In genomic region chr6:45059556-45060471, GRCm38 (mm10) we compare ENCODE assay signal across 7 mouse cellular contexts. TPM values are rescaled to one million over a fixed set of nuclear protein-coding genes. Genes with fewer than 3 reads are reported as not detected.
DNase-seq lines count a peak whose midpoint lies in the region; ATAC-seq and TF ChIP-seq lines count a peak whose summit lies in the region.

No protein-coding gene starts in this region.

- TF ChIP-seq CTCF in thymus, adult 2 months (IDR thresholded peaks at IDR 0.05; ENCODE audit: borderline replicate concordance, control insufficient read depth, extremely low read depth, insufficient read depth, low read length, poor library complexity), result no peak

- no peaks in the 10 kb centered on the region for H3K36me3 ChIP-seq in forebrain, embryonic 16.5 days (ENCODE audit: control insufficient read depth, insufficient read depth)
- H3K36me3 ChIP-seq in neural tube, embryonic 13.5 days, result no peaks in the 10 kb centered on the region
- no peaks in the 10 kb centered on the region for H3K36me3 ChIP-seq in thymus, adult 2 months (ENCODE audit: control insufficient read depth, insufficient read depth, low read length)

- H3K9ac ChIP-seq in forebrain, embryonic 16.5 days (replicated peaks; ENCODE audit: low read depth, low read length), result peak overlapping the region; percentile 76
- peak overlapping the region; percentile 78 for H3K9ac ChIP-seq in neural tube, embryonic 13.5 days

- WGBS in forebrain, embryonic 16.5 days, result 1% methylated on average over 36 of the region's 37 CpGs
- WGBS in neural tube, embryonic 13.5 days, result under 1% methylated on average over 36 of the region's 37 CpGs
- 10% methylated on average over 37 of the region's 37 CpGs for WGBS in thymus, adult 2 months

- peak; percentile 60 for DNase-seq in ZHBTc4 (ENCODE audit: low read depth, low spot score)
- peak; percentile 76 to 81 for DNase-seq in cerebellum, adult 18-20 months
- DNase-seq in left cerebral cortex, adult 11 months (ENCODE audit: low spot score), result peak; percentile 59
- DNase-seq in thymus, adult 2 months, result no peak
- no peak for DNase-seq in lung, postnatal 10 days

- H3K27me3 ChIP-seq in forebrain, embryonic 16.5 days (replicated peaks; ENCODE audit: control insufficient read depth, insufficient read depth, low read length), result no peaks in the 10 kb centered on the region
- no peaks in the 10 kb centered on the region for H3K27me3 ChIP-seq in neural tube, embryonic 13.5 days
- no peaks in the 10 kb centered on the region for H3K27me3 ChIP-seq in thymus, adult 2 months (ENCODE audit: control insufficient read depth, insufficient read depth, low read length)

- peak; percentile 95 for ATAC-seq in forebrain, embryonic 16.5 days
- peak; percentile 95 for ATAC-seq in neural tube, embryonic 13.5 days (ENCODE audit: low read depth)

- peak overlapping the region; percentile 67 for H3K4me3 ChIP-seq in forebrain, embryonic 16.5 days (replicated peaks; ENCODE audit: low read length)
- H3K4me3 ChIP-seq in neural tube, embryonic 13.5 days, result peak overlapping the region; percentile 55
- no peak overlapping the region for H3K4me3 ChIP-seq in thymus, adult 2 months (ENCODE audit: control insufficient read depth, insufficient read depth, low read length)

- TF ChIP-seq POLR2A in thymus, adult 2 months (IDR thresholded peaks at IDR 0.05; ENCODE audit: control insufficient read depth, extremely low read depth, insufficient read depth, low read length, poor library complexity), result no peak

- no peaks in the 10 kb centered on the region for H3K9me3 ChIP-seq in forebrain, embryonic 16.5 days (ENCODE audit: control insufficient read depth, low read length)
- no peaks in the 10 kb centered on the region for H3K9me3 ChIP-seq in neural tube, embryonic 13.5 days

- peak overlapping the region; percentile 69; the same call in 1 of the 2 replicates for H3K27ac ChIP-seq in forebrain, embryonic 16.5 days (ENCODE audit: low read length)
- H3K27ac ChIP-seq in neural tube, embryonic 13.5 days (replicated peaks), result peak overlapping the region; percentile 89
- H3K27ac ChIP-seq in thymus, adult 2 months (ENCODE audit: control insufficient read depth, insufficient read depth, low read length), result no peak overlapping the region

- peak overlapping the region; percentile 76 for H3K4me2 ChIP-seq in forebrain, embryonic 16.5 days (ENCODE audit: low read length)
- H3K4me2 ChIP-seq in neural tube, embryonic 13.5 days, result peak overlapping the region; percentile 62

- H3K4me1 ChIP-seq in forebrain, embryonic 16.5 days (replicated peaks; ENCODE audit: control insufficient read depth, insufficient read depth, low read length), result peaks cover 3% of the 10 kb centered on the region; the same call in 1 of the 2 replicates
- H3K4me1 ChIP-seq in neural tube, embryonic 13.5 days (replicated peaks), result peaks cover 15% of the 10 kb centered on the region; the same call in 1 of the 2 replicates
- no peaks in the 10 kb centered on the region for H3K4me1 ChIP-seq in thymus, adult 2 months (replicated peaks; ENCODE audit: control insufficient read depth, insufficient read depth, low read length)

RNA-seq across cellular contexts. Expression of gene Cntnap2, which starts 0.7 kb away (rescaled TPM):
- polyA plus RNA-seq in forebrain, embryonic 16.5 days (2015; fragmentation: Nextera tagmentation; extraction: Ambion mirVana), result 49.8 and 72.7 TPM in 2 replicates
- polyA plus RNA-seq in neural tube, embryonic 13.5 days (2015; fragmentation: Nextera tagmentation; extraction: Ambion mirVana), result 50.9 and 51.3 TPM in 2 replicates
- 0.20 and 1.0 TPM in 2 replicates for polyA plus RNA-seq in thymus, adult 2 months (2012; rRNA removed)

Comparison
In these comparisons a context has a peak if more than half of its experiments do, and no peak if none do; other contexts are left out.
1. DNase-seq: peak in ZHBTc4 (single experiment), cerebellum, adult 18-20 months (2 of 2) and left cerebral cortex, adult 11 months (single experiment); none in thymus, adult 2 months (single experiment) and lung, postnatal 10 days (single experiment).
2. RNA of gene Cntnap2, which starts 0.7 kb away (polyA plus RNA-seq): 49.8 to 72.7 TPM in forebrain, embryonic 16.5 days and 50.9 to 51.3 TPM in neural tube, embryonic 13.5 days; 0.20 to 1.0 TPM in thymus, adult 2 months; every median in the first group is over 10 times any median in the second.